Mouse (Mus musculus) adrenal gland, postnatal 4 days (tissue): ENCODE data around the gene Adamtsl3. TPM values are rescaled to one million over a fixed set of nuclear protein-coding genes. Genes with fewer than 3 reads are reported as not detected.

Experiments
- DNase-seq, 2 experiments: peaks; one replicate each; pipeline ENCODE4 v3.0.0; 2021 to 2022; ENCODE audit warnings: low spot score in 2 of 2, mixed read lengths in 2 of 2
- total RNA-seq, 2 experiments: library from RNA; stranded (reverse); gene quantifications; 2 replicates each; pipeline ENCODE4 v1.2.3; 2021

Gene Adamtsl3
- total RNA-seq, 2 experiments from 2014 or later = 3.3 to 3.5 TPM

DNA sequence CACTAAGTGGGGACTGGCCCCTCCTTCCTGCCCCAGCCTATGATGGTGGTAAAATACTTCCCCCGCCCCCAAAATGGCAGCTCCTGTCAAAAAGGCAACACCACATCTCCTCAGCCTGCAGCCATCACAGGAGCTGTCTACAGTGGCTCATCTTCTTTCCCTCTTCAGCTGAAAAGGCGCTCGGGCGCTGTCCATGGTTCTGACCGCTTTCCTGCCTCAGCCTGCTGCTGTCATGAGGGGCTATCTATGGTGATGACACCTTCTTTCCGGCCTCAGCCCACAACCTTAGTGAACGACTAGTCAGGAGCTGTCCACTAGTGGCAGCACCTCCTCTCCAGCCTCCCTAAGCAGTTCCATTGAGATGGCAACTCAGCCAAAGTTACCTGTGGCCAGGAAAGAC, 289.8 kb downstream of the Adamtsl3 start:
- peak; percentile 9 to 32 for DNase-seq

DNA sequence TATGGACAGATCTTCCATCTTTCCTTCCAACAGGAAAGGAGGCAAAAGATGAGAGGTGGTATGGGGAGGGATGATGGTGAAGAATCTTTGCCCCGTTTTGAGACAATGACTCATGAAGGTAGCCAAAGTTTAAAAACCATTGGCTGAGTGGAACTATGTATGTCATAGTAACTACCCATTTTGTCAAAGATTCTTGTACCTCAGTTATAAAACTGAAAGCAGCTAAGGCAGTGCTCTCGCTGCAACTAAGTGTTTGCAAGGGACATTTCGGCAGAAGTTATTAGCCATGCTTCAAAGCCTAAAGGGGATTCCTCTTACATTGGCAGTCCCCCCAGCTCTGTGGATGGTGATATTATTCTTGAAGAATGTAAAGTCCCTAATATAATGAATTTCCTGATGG, 311.7 kb downstream of the Adamtsl3 start:
- DNase-seq = no peak

DNA sequence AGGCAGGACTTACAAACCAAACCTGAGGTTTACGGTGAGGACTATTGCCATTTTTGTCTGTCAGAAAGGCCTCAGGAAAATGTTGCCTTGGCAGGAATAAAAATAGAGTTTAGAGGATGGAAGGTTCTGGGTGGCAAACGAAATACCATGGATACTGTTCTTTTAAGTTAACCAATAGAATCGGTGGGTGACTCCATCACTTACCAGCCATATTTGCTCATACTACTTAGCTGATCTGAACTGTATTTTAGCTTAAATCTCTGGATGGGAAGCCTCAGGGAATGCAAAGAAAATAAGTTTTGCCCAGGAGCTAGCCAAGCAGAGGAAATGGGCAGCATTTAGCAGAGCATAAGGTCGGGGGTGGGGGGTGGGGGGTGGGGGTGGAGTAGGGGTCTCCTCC, 312.4 kb downstream of the Adamtsl3 start:
- no peak for DNase-seq

- DNase-seq = peak; percentile 82 to 91
These were observed 313.0 kb downstream of the Adamtsl3 start, which contains the start of the genes Saxo2 and Efl1 for GRCm38 (mm10) chr7:82648353-82649080. Saxo2 (minus strand) TSS chr7:82648528. Efl1 (plus strand) TSS chr7:82648614.

DNA sequence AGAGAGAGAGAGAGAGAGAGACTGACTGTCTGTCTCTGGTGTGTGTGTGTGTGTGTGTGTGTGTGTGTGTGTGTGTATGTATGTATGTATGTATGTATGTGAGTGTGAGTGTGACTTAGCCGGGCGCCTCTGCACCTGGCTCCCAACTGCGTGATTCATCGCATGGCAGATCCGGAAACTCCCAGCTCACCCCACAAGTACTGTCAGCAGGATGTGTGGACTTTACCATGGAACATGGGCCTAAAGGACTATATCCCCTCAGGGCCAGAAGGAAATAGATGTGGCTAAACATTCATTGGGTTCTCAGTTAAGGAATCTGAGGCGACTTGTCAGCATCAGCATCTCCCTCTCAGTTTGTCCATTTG, 313.6 kb downstream of the Adamtsl3 start:
- no peak for DNase-seq

Other genes with a start within 250 kb of the Adamtsl3 start
- gene Sh3gl3, start 161.9 kb upstream of the Adamtsl3 start, total RNA-seq = 10 to 100 TPM; 17.6 to 19.9 TPM